Mouse (Mus musculus): ENCODE measurements around the gene Rfx7. TPM values are rescaled to one million over a fixed set of nuclear protein-coding genes. Genes with fewer than 3 reads are reported as not detected.

Gene Rfx7
- 2.6 and 3.3 TPM in 2 replicates for polyA plus RNA-seq (2015; fragmentation: Nextera tagmentation; extraction: Ambion mirVana)

DNA sequence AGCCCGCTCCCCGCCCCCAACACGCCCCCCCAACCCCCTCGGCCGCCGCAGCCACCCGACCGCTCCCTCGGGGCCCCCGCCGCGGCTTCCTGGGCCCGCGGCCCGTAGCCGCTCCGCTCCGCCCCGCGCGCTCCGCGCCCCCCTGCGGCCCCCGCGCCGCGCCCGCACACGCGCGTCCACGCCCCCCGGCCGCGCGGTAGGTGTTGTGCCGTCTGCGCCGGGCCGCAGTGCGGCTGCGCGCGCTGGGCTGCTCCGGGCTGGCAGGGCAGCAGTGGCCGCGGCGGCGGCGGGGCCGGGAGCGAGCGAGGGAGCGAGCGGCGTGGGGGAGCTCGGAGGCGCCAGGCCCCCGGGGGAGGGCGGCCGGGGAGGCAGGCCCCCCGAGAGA lies at the start of gene Rfx7:
Rfx7 (plus strand) TSS at position 245 of the 385 bp plus-strand sequence.
- H3K4me1 ChIP-seq (replicated peaks): peaks cover 26% of the 10 kb centered on the region
- H3K27ac ChIP-seq: peak within 1 kb of the TSS; percentile 91
- WGBS (ENCODE audit: insufficient replicate concordance): 1% methylated on average over 44 of the region's 63 CpGs
- H3K4me2 ChIP-seq: peak within 1 kb of the TSS; percentile 95
- H3K4me3 ChIP-seq (replicated peaks): peak within 1 kb of the TSS; percentile 96
- DNase-seq (peak; percentile 66), ATAC-seq (ENCODE audit: low read depth) (peak; percentile 84)
- no peaks in the 10 kb centered on the region for H3K36me3 ChIP-seq
- H3K27me3 ChIP-seq: no peaks in the 10 kb centered on the region
- H3K9me3 ChIP-seq (replicated peaks): no peaks in the 10 kb centered on the region
- peak within 1 kb of the TSS; percentile 98 for H3K9ac ChIP-seq

DNA sequence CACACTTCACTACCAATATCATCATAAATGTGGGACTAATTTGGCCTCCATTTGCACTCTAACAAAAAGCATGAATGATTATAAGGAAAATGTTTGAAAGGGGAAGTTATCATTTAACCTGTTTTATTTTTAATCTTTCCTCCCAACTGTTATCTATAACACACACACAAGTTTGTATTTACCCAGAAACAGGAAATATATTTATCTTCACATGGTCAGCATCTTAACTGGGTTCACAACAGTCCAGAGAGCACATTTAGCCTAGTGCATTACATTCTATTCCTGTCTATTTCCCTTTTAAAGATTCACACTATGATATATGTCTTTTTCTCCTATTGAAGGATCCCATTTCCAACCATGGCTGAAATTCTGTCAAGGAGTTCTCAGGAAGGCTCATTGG lies 43.5 kb upstream of the Rfx7 start:
- no peak for ATAC-seq (ENCODE audit: low read depth)
- H3K27me3 ChIP-seq: no peaks in the 10 kb centered on the region
- H3K27ac ChIP-seq: peak overlapping the region; percentile 59
- no peak overlapping the region for H3K9ac ChIP-seq
- no peaks in the 10 kb centered on the region for H3K9me3 ChIP-seq (replicated peaks)
- peaks cover 42% of the 10 kb centered on the region for H3K4me1 ChIP-seq (replicated peaks)
- H3K4me2 ChIP-seq: no peak overlapping the region
- peaks cover 7% of the 10 kb centered on the region; the same call in 1 of the 2 replicates for H3K36me3 ChIP-seq
- H3K4me3 ChIP-seq (replicated peaks): no peak overlapping the region
- DNase-seq: no peak

DNA sequence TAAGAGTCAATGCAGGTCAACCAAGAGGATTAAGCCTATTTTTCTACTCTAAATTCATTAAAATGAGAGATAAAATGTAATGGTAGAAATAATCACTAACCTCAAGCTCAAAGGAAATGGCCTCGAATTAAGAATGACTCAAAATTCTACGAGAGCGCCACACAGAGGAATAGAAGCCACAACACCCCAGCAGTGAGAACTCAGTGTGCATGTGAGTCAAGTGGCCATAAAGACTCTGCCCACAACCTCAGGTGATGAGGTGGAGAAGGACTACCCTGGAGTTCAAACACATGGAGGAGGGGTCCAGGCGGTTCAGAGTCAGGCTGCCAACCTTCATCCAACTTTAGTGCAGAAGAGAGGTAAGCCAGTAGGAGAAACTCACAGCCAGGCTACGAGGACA lies 42.9 kb upstream of the Rfx7 start:
- H3K4me3 ChIP-seq (replicated peaks): no peak overlapping the region
- peaks cover 42% of the 10 kb centered on the region for H3K4me1 ChIP-seq (replicated peaks)
- H3K9me3 ChIP-seq (replicated peaks): no peaks in the 10 kb centered on the region
- no peak overlapping the region for H3K4me2 ChIP-seq
- peak overlapping the region; percentile 37 for H3K27ac ChIP-seq
- H3K27me3 ChIP-seq: no peaks in the 10 kb centered on the region
- DNase-seq (no peak), ATAC-seq (ENCODE audit: low read depth) (no peak)
- WGBS (ENCODE audit: insufficient replicate concordance): 70% methylated on average over 5 of the region's 5 CpGs
- no peak overlapping the region for H3K9ac ChIP-seq
- peaks cover 4% of the 10 kb centered on the region; the same call in 1 of the 2 replicates for H3K36me3 ChIP-seq

DNA sequence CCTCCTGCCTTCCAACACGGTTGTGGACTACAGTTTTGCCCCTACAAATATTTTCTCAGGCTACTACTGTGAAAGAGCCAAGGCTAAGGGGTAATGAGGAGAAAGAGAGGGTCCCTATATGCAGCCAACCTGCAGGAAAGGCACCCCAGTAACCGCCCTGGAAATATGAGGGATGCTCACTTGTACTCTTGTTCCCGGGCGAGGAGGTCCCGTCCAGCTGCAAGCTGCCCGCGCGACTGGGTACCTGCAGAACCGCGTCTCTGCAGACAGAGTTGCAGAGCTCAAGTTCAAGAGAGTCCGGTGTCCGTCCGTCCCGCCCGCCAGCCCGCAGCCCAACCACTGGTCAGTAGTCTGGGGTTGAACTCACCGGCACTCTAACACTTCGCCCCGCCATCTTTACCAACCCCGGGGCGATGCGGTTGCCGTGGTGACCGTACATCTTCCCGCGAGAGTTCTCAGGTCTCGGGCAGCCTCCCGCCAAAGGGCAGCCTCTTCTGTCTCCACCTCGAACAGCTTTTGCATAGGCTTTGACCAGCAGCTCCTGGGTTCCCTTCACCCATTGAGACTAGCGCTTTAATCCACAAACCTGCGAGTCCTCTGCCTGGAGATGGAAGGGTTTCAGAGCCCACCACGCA lies 40.4 kb upstream of the Rfx7 start:
- Histone ChIP-seq H3K9me3 (replicated peaks) (no peaks in the 10 kb centered on the region), H3K4me3 (replicated peaks) (peak overlapping the region; percentile 83), H3K27me3 (no peaks in the 10 kb centered on the region), H3K27ac (peak overlapping the region; percentile 80), H3K4me2 (peak overlapping the region; percentile 88), H3K4me1 (replicated peaks) (peaks cover 42% of the 10 kb centered on the region), H3K9ac (peak overlapping the region; percentile 76), H3K36me3 (peaks cover 3% of the 10 kb centered on the region; the same call in 1 of the 2 replicates)
- WGBS (ENCODE audit: insufficient replicate concordance): under 1% methylated on average over 32 of the region's 32 CpGs
- ATAC-seq (ENCODE audit: low read depth) (peak; percentile 95), DNase-seq (peak; percentile 86)

DNA sequence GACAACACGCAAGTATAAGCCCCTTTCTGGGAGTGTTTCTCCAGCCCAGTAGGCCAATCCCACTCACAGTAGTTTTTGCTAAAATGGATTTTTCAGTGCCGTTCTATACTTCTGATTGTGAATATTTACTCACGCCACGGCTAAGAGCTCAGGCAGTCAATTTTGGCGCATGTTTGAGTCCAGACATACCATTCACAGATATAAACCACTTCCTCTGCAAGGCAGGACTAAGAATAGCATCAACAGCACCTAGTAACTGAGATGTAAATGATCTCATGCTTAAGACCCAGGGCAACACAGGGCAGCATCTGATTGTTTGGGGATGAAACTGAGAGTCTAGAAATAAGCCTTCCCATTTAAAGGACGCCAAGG lies 39.9 kb upstream of the Rfx7 start, which contains the start of gene Tex9:
Tex9 (minus strand) TSS at position 19 of the 372 bp plus-strand sequence.
- no peaks in the 10 kb centered on the region for H3K36me3 ChIP-seq
- peaks cover 42% of the 10 kb centered on the region for H3K4me1 ChIP-seq (replicated peaks)
- no peaks in the 10 kb centered on the region for H3K9me3 ChIP-seq (replicated peaks)
- peak; percentile 52; the same call in 1 of the 2 replicates for ATAC-seq (ENCODE audit: low read depth)
- peak within 1 kb of the TSS; percentile 80 for H3K27ac ChIP-seq
- WGBS (ENCODE audit: insufficient replicate concordance): 6% methylated on average over 6 of the region's 6 CpGs
- no peaks in the 10 kb centered on the region for H3K27me3 ChIP-seq
- H3K9ac ChIP-seq: peak within 1 kb of the TSS; percentile 76
- H3K4me2 ChIP-seq: peak within 1 kb of the TSS; percentile 88
- peak within 1 kb of the TSS; percentile 83 for H3K4me3 ChIP-seq (replicated peaks)
- no peak for DNase-seq

DNA sequence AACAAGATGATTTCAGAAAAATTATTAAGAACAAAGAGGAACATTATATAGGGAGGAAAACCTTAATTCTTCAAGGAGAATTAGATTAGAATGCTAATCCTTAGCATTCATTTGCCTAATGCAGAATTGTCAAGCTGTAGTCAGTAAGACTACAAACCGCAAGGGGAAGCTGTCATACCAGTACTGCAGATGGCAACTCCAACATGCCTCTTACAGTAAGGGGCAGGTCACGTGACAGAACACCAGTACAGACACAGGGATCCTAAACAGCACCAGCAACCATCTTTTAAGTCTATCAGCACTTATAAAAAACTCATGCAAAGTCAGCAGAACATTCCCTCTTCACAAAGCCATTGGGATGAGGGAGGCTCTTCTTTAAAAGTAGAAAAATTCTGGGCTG lies 38.6 kb upstream of the Rfx7 start:
- no peaks in the 10 kb centered on the region for H3K27me3 ChIP-seq
- ATAC-seq (ENCODE audit: low read depth): no peak
- WGBS (ENCODE audit: insufficient replicate concordance): 63% methylated on average over 2 of the region's 2 CpGs
- no peak overlapping the region for H3K9ac ChIP-seq
- no peak for DNase-seq
- no peak overlapping the region for H3K4me3 ChIP-seq (replicated peaks)
- H3K9me3 ChIP-seq (replicated peaks): no peaks in the 10 kb centered on the region
- H3K4me1 ChIP-seq (replicated peaks): peaks cover 37% of the 10 kb centered on the region
- no peak overlapping the region for H3K4me2 ChIP-seq
- no peaks in the 10 kb centered on the region for H3K36me3 ChIP-seq
- no peak overlapping the region for H3K27ac ChIP-seq

DNA sequence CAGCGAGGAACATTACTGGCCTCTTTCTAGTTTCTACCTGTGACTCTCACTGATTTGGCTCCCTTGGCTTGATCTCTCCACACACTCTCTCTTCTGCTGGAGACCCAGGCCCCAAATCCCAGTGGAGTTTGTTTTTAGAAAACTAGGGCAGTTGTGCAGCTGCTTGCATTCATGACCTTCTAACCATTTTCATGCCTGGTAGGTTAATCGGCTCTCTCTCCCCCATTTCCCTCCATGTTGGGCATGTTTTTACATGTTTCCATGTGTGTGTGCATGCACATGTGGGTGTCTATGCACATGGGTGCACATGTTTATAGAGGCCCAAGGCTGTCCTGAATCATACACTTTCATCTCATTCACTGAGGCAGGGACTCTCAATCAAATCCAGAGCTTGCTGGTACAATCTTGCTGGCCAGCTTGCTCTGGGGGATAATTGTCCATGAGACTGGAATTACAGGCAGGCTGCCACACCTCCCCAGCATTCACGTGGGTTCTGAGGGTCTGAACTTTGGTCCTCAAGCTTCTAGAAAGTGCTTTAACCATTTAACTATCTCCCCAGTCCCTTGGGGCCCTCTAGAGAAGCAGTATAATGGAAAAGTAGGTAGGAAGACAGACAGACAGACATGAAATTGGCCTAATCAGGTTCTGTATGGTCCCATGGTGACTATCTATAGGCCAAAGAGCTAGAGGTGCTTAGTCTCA lies 37.9 kb upstream of the Rfx7 start:
- H3K36me3 ChIP-seq: no peaks in the 10 kb centered on the region
- H3K27me3 ChIP-seq: no peaks in the 10 kb centered on the region
- no peaks in the 10 kb centered on the region for H3K9me3 ChIP-seq (replicated peaks)
- ATAC-seq (ENCODE audit: low read depth) (no peak), DNase-seq (no peak)
- no peak overlapping the region for H3K4me2 ChIP-seq
- H3K9ac ChIP-seq: no peak overlapping the region
- no peak overlapping the region for H3K27ac ChIP-seq
- H3K4me3 ChIP-seq (replicated peaks): no peak overlapping the region
- peaks cover 31% of the 10 kb centered on the region for H3K4me1 ChIP-seq (replicated peaks)
- WGBS (ENCODE audit: insufficient replicate concordance): 84% methylated on average over 3 of the region's 3 CpGs

DNA sequence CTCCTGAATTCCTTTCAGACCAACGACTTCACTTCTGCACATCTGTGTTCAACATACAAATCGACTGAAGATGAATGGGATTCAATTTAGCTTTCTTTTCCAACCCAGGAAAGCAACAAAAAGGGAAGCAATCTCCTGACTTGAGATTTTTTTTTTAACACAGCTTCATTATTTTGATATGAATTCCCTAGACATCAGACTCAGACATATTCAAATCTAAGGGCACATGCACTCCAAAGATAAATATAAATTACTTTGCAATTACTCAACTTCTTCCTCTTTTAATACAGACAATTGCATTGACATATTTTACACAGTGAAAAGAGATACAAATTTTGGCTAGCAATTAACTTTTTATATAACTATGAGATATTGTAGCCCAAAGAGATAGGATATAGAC lies 35.3 kb upstream of the Rfx7 start:
- H3K4me3 ChIP-seq (replicated peaks): no peak overlapping the region
- H3K4me1 ChIP-seq (replicated peaks): peaks cover 10% of the 10 kb centered on the region
- H3K9me3 ChIP-seq (replicated peaks): no peaks in the 10 kb centered on the region
- H3K27me3 ChIP-seq: no peaks in the 10 kb centered on the region
- no peak overlapping the region for H3K9ac ChIP-seq
- no peak for DNase-seq
- no peak overlapping the region for H3K4me2 ChIP-seq
- no peaks in the 10 kb centered on the region for H3K36me3 ChIP-seq
- ATAC-seq (ENCODE audit: low read depth): no peak
- no peak overlapping the region for H3K27ac ChIP-seq
- WGBS (ENCODE audit: insufficient replicate concordance): 66% methylated on average over 2 of the region's 2 CpGs

DNA sequence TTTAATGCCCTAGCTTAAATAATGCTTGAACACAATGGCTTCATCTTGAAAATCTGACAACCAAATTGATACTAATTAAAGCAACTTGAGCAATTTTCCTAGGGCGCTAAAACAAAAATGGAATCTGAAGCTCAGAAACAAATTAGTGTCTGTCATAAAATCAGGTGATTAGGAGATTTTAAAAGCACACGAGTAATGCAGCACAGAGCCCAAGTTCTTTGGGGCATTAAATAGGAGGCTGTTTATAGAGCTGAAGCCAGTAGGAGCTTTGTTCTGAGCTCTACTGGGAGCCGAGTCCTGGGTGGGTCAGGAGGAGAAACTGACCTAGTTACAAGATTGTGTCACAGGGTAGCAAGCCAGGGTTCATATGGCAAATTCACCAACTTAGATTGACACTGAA lies 34.9 kb upstream of the Rfx7 start:
- Histone ChIP-seq H3K9ac (no peak overlapping the region), H3K27me3 (no peaks in the 10 kb centered on the region), H3K4me1 (replicated peaks) (peaks cover 7% of the 10 kb centered on the region), H3K9me3 (replicated peaks) (no peaks in the 10 kb centered on the region), H3K36me3 (no peaks in the 10 kb centered on the region), H3K27ac (no peak overlapping the region), H3K4me3 (replicated peaks) (no peak overlapping the region), H3K4me2 (no peak overlapping the region)
- ATAC-seq (ENCODE audit: low read depth): no peak
- DNase-seq: no peak
- WGBS (ENCODE audit: insufficient replicate concordance): 67% methylated on average over 3 of the region's 3 CpGs

DNA sequence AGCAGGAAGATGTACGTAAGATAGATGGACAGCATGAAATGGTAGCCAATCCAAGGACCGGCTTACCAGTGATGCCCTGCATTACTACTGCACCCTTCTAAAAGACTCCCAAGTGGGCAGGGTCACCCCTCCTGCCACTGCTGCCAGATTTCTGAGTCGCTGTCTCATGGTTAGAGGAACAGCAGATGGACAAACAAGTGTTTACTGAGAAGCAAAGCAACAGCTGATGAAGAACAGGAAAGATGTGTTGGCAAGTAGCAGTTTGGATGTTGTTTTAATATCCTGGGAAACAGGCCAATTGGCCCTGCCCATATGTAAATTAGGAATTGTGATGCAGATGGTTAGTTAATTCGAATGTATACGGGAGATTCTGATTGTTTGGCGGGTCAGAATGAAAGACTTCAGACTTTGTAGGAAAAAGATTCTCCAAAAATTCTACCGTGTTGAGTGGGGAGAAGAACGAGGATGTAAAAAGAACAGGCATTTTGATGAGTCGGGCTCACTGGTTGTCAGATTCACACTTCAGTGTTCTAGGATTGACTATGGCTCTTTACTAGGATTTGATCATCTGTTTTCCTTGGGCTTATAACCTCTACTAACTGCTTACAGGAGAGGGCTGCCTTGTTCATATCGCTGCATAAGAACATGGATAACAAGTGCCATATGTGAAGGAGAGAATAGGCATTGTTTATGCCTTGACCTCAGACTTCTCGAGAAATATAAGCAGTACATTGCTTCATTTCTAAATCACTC lies 19.6 kb upstream of the Rfx7 start:
- H3K27ac ChIP-seq: no peak overlapping the region
- DNase-seq: no peak
- WGBS (ENCODE audit: insufficient replicate concordance): 61% methylated on average over 11 of the region's 11 CpGs

DNA sequence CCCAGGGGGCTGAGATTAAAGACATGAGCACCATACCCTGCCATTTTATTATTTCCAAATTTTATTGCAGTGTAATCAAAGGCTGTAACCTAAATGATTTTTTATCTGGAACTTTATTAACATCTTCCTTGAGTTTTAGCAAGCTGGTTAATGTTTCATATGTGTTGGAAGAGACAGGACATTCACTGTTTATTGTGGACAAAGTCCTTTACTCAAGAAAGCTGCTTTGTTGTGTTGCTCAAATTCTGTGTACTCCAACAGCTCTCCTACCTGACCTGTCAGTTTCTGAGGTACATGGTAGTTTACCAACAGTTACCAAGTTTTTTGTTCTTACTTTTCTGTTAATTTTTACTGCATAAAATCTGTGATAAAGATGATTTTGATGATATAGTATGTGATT lies 16.7 kb upstream of the Rfx7 start:
- Histone ChIP-seq H3K9me3 (replicated peaks) (no peaks in the 10 kb centered on the region), H3K4me3 (replicated peaks) (no peak overlapping the region), H3K4me2 (no peak overlapping the region), H3K27ac (no peak overlapping the region), H3K27me3 (no peaks in the 10 kb centered on the region), H3K4me1 (replicated peaks) (no peaks in the 10 kb centered on the region), H3K36me3 (no peaks in the 10 kb centered on the region), H3K9ac (no peak overlapping the region)
- ATAC-seq (ENCODE audit: low read depth): no peak
- no peak for DNase-seq

More for the DNA sequence above, 19.6 kb upstream of the Rfx7 start:
- no peak overlapping the region for H3K4me2 ChIP-seq
- no peaks in the 10 kb centered on the region for H3K27me3 ChIP-seq
- no peak overlapping the region for H3K4me3 ChIP-seq (replicated peaks)
- ATAC-seq (ENCODE audit: low read depth): no peak
- no peaks in the 10 kb centered on the region for H3K4me1 ChIP-seq (replicated peaks)
- H3K36me3 ChIP-seq: no peaks in the 10 kb centered on the region
- H3K9ac ChIP-seq: no peak overlapping the region
- H3K9me3 ChIP-seq (replicated peaks): no peaks in the 10 kb centered on the region
